ENCODE assay signal across 15 mouse cellular contexts in the genomic region with DNA sequence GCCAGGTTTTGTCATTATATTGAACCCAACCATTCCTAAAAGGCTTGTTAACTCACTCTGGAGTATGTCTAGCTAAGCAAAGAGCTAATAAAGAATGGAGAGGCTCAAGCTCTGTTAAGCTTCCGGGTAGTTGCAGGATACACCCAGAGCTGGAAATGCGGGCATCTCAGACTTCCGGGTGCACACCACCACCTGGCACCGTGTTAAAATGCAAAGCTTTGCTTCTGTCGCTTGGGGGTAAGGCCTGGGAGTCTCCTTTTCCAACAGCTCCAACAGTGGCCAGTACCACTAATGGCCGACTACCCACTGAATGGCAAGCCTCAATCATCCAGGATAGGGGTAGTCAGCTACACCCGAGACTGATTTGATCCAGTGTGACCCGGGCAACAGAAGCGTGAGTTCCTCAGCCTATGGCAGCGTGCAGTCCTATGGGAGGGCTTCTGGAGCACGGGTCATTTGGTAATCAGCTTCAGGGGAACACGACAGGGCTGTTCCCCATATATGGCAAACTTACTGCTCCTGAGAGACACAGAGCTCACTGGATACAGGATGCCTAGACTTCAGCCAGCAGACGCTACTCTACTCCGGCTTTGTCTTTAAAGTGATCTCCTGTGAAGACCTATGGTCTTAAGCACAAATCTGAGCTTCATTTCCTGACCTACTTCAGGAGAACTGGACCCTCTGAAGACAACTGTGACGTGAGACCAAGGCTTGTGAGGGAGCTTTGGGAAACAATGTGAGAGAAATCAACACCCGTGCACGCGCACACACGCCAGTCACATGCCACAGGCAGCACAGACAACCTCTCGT. TPM values are rescaled to one million over a fixed set of nuclear protein-coding genes. Genes with fewer than 3 reads are reported as not detected.
DNase-seq lines count a peak whose midpoint lies in the region; ATAC-seq lines count a peak whose summit lies in the region.
"Had no signal": no experiment of that assay in that cellular context is flagged by ENCODE, and none has a peak within 500 bp of the region (broad histone marks: within the 10 kb centered on the region; RNA-seq: fewer than 3 reads in every experiment).

No protein-coding gene starts in this region.

- no peak overlapping the region for H3K4me3 ChIP-seq in heart, embryonic 10.5 days
- no peak overlapping the region for H3K4me3 ChIP-seq in lung, embryonic 16.5 days (ENCODE audit: low read length)
- no peak overlapping the region for H3K4me3 ChIP-seq in heart, embryonic 15.5 days
- H3K4me3 ChIP-seq in neural tube, embryonic 15.5 days (replicated peaks), result no peak overlapping the region
- H3K4me3 ChIP-seq: embryonic facial prominence, embryonic 15.5 days had no signal

- no peak overlapping the region for H3K4me2 ChIP-seq in lung, embryonic 16.5 days (ENCODE audit: low read depth, low read length)
- peak overlapping the region; percentile 13 for H3K4me2 ChIP-seq in heart, embryonic 15.5 days
- no peak overlapping the region for H3K4me2 ChIP-seq in neural tube, embryonic 15.5 days
- H3K4me2 ChIP-seq: embryonic facial prominence, embryonic 15.5 days had no signal

- peak overlapping the region; percentile 0; the same call in 1 of the 2 replicates for H3K9ac ChIP-seq in lung, embryonic 16.5 days (ENCODE audit: low read length)
- H3K9ac ChIP-seq in heart, embryonic 15.5 days, result no peak overlapping the region
- H3K9ac ChIP-seq in neural tube, embryonic 15.5 days (replicated peaks), result no peak overlapping the region
- H3K9ac ChIP-seq: embryonic facial prominence, embryonic 15.5 days had no signal

- no peak for ATAC-seq in lung, embryonic 16.5 days (ENCODE audit: low read depth)
- 0 out of 2 replicates have a peak, but pooled peaks have one; percentile 56 for ATAC-seq in heart, embryonic 15.5 days (replicated peaks; ENCODE audit: insufficient number of reproducible peaks, insufficient read depth, low FRiP score, low read depth)
- no peak for ATAC-seq in neural tube, embryonic 15.5 days (ENCODE audit: low FRiP score)

- 62% methylated on average over 20 of the region's 20 CpGs for WGBS in heart, embryonic 10.5 days
- WGBS in lung, embryonic 16.5 days, result 71% methylated on average over 20 of the region's 20 CpGs
- 57% methylated on average over 20 of the region's 20 CpGs for WGBS in heart, embryonic 15.5 days
- 58% methylated on average over 20 of the region's 20 CpGs for WGBS in neural tube, embryonic 15.5 days

- peaks cover 20% of the 10 kb centered on the region; the same call in 1 of the 2 replicates for H3K36me3 ChIP-seq in heart, embryonic 10.5 days
- H3K36me3 ChIP-seq in lung, embryonic 16.5 days (ENCODE audit: control insufficient read depth, insufficient read depth, low read length), result peaks cover 11% of the 10 kb centered on the region
- peaks cover 9% of the 10 kb centered on the region; the same call in 1 of the 2 replicates for H3K36me3 ChIP-seq in heart, embryonic 15.5 days
- peaks cover 10% of the 10 kb centered on the region for H3K36me3 ChIP-seq in neural tube, embryonic 15.5 days

- H3K27ac ChIP-seq in heart, embryonic 10.5 days, result peak overlapping the region; percentile 79
- peak overlapping the region; percentile 87 for H3K27ac ChIP-seq in lung, embryonic 16.5 days (ENCODE audit: low read length)
- peak overlapping the region; percentile 71 for H3K27ac ChIP-seq in heart, embryonic 15.5 days
- H3K27ac ChIP-seq in neural tube, embryonic 15.5 days (replicated peaks), result peak overlapping the region; percentile 72

- peak; percentile 84 for DNase-seq in heart, embryonic 10.5 days (ENCODE audit: low spot score)
- DNase-seq in heart, adult 8-10 months (ENCODE audit: low spot score), result no peak
- no peak for DNase-seq in lung, postnatal 25 days (ENCODE audit: low spot score)
- no peak for DNase-seq in ovary, postnatal 14 days (ENCODE audit: low spot score)
- DNase-seq in urinary bladder, postnatal 4 days (ENCODE audit: low spot score in 2 of 2), result no peak
- DNase-seq: adrenal gland, adult 2 months; cerebellum, adult 2 months had no signal

- no peaks in the 10 kb centered on the region for H3K27me3 ChIP-seq in heart, embryonic 10.5 days (ENCODE audit: insufficient read depth, poor library complexity, severe bottlenecking)
- H3K27me3 ChIP-seq in lung, embryonic 16.5 days (ENCODE audit: control insufficient read depth, insufficient read depth, low read depth, low read length), result no peaks in the 10 kb centered on the region
- no peaks in the 10 kb centered on the region for H3K27me3 ChIP-seq in heart, embryonic 15.5 days
- no peaks in the 10 kb centered on the region for H3K27me3 ChIP-seq in neural tube, embryonic 15.5 days (replicated peaks)
- H3K27me3 ChIP-seq: embryonic facial prominence, embryonic 15.5 days had no signal

- H3K4me1 ChIP-seq in heart, embryonic 10.5 days, result peaks cover 41% of the 10 kb centered on the region
- H3K4me1 ChIP-seq in lung, embryonic 16.5 days (replicated peaks; ENCODE audit: control insufficient read depth, insufficient read depth, low read length), result peaks cover 28% of the 10 kb centered on the region
- peaks cover 41% of the 10 kb centered on the region for H3K4me1 ChIP-seq in heart, embryonic 15.5 days (replicated peaks)
- peaks cover 40% of the 10 kb centered on the region for H3K4me1 ChIP-seq in neural tube, embryonic 15.5 days

- no peaks in the 10 kb centered on the region for H3K9me3 ChIP-seq in heart, embryonic 10.5 days
- no peaks in the 10 kb centered on the region for H3K9me3 ChIP-seq in lung, embryonic 16.5 days (ENCODE audit: control insufficient read depth, low read length)
- no peaks in the 10 kb centered on the region for H3K9me3 ChIP-seq in heart, embryonic 15.5 days (replicated peaks)
- H3K9me3 ChIP-seq in neural tube, embryonic 15.5 days (replicated peaks), result no peaks in the 10 kb centered on the region
- H3K9me3 ChIP-seq: embryonic facial prominence, embryonic 15.5 days had no signal

RNA-seq across cellular contexts. Expression of a gene that starts 19.5 kb away (rescaled TPM):
- 298 and 356 TPM in 2 replicates for polyA plus RNA-seq in heart, embryonic 10.5 days (2016; fragmentation: Nextera tagmentation; extraction: Ambion mirVana)
- 100 to 1,000 TPM; 108 to 121 (median 113) TPM for total RNA-seq in heart, adult 8-10 months (2022)
- polyA plus RNA-seq in lung, embryonic 16.5 days (2015; fragmentation: Nextera tagmentation; extraction: Ambion mirVana), result 430 and 439 TPM in 2 replicates
- polyA plus RNA-seq in heart, embryonic 15.5 days (2015; fragmentation: Nextera tagmentation; extraction: Ambion mirVana), result 355 and 362 TPM in 2 replicates
- 414 and 416 TPM in 2 replicates for polyA plus RNA-seq in neural tube, embryonic 15.5 days (2015; fragmentation: Nextera tagmentation; extraction: Ambion mirVana)

RNA-seq across cellular contexts. Expression of a gene that starts 19.6 kb away (rescaled TPM):
- polyA plus RNA-seq in heart, embryonic 10.5 days (2016; fragmentation: Nextera tagmentation; extraction: Ambion mirVana), result 66.0 and 89.0 TPM in 2 replicates
- 10 to 100 TPM; 40.8 to 49.9 (median 44.7) TPM for total RNA-seq in heart, adult 8-10 months (2022)
- 61.5 and 67.0 TPM in 2 replicates for polyA plus RNA-seq in lung, embryonic 16.5 days (2015; fragmentation: Nextera tagmentation; extraction: Ambion mirVana)
- polyA plus RNA-seq in heart, embryonic 15.5 days (2015; fragmentation: Nextera tagmentation; extraction: Ambion mirVana), result 96.0 and 106 TPM in 2 replicates
- 54.0 and 58.6 TPM in 2 replicates for polyA plus RNA-seq in neural tube, embryonic 15.5 days (2015; fragmentation: Nextera tagmentation; extraction: Ambion mirVana)

RNA-seq across cellular contexts. Expression of a gene that starts 50.3 kb away (rescaled TPM):
- polyA plus RNA-seq in heart, embryonic 10.5 days (2016; fragmentation: Nextera tagmentation; extraction: Ambion mirVana), result 0.08 TPM in 1 of 2 replicates, not detected in the other
- total RNA-seq in heart, adult 8-10 months (2022), result not detected
- polyA plus RNA-seq in lung, embryonic 16.5 days (2015; fragmentation: Nextera tagmentation; extraction: Ambion mirVana), result not detected in 2 replicates
- polyA plus RNA-seq in heart, embryonic 15.5 days (2015; fragmentation: Nextera tagmentation; extraction: Ambion mirVana), result 0.03 TPM in 1 of 2 replicates, not detected in the other
- not detected in 2 replicates for polyA plus RNA-seq in neural tube, embryonic 15.5 days (2015; fragmentation: Nextera tagmentation; extraction: Ambion mirVana)
- total RNA-seq: adrenal gland, adult 2 months; gastrocnemius, adult 18-20 months; layer of hippocampus, adult 2 months had no signal
- polyA plus RNA-seq: adrenal gland, adult 2 months; cerebellum, adult 2 months; liver, embryonic 16.5 days; neural tube, embryonic 11.5 days had no signal
